Mouse (Mus musculus): ENCODE measurements around the gene Gramd1a.

- no peak for TF ChIP-seq GATA1 (IDR thresholded peaks at IDR 0.05; ENCODE audit: borderline replicate concordance, low read length)
- TF ChIP-seq CTCF (IDR thresholded peaks at IDR 0.05; ENCODE audit: low read depth, low read length), result no peak
- TF ChIP-seq GATA2 (IDR thresholded peaks at IDR 0.05; ENCODE audit: borderline replicate concordance, low read depth, low read length), result no peak
Measured at GRCm38 (mm10) chr7:31126211-31126751, 29.4 kb downstream of the Gramd1a start.

Data from G1E (cell line).